Mouse (Mus musculus): ENCODE data around the gene Kif5a.

DNA sequence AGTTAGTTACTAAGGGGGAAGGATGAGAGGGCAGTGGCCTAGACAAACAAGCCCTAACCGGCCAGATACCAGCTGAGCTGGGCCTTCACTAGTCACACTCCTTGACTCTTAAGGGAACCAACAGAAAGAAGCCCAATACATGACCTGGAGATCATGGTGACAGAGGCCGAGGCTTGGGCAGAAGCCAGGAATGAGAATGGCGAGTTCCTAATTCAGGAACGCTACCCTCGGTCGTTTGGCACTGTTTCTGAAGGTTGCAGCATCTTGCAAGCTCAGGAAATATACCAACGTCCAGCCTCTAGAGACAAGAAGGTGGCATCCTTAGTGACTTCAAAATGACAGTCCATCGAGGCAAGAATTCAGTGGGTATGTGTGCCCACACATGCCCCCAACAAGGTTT is 1.2 kb upstream of the Kif5a start:
- TF ChIP-seq EP300 (IDR thresholded peaks at IDR 0.05; ENCODE audit: low read depth) (no peak), CTCF (IDR thresholded peaks at IDR 0.05; ENCODE audit: low read depth) (no peak)

All from liver, postnatal 0 days (tissue).